Mouse (Mus musculus): ENCODE results near the gene Cep83. TPM values are rescaled to one million over a fixed set of nuclear protein-coding genes. Genes with fewer than 3 reads are reported as not detected.

Cep83 gene
- total RNA-seq, 1 experiment, result 24.5 TPM

- in situ Hi-C loops (cut with MboI; ENCODE audit: low sequenced_read_pairs in 2 of 2, unreplicated experiment in 2 of 2), result no loop called here
- DNase-seq (ENCODE audit: low read depth, low spot score), result no peak
- H3K27ac ChIP-seq (ENCODE audit: insufficient read depth, low read depth, low read length, poor library complexity, severe bottlenecking), result no peak overlapping the region
- H3K9me3 ChIP-seq (ENCODE audit: control insufficient read depth, insufficient read depth, low read depth, low read length), result no peaks in the 10 kb centered on the region
- H3K4me3 ChIP-seq (ENCODE audit: insufficient read depth in 1 of 2, low read depth in 1 of 2, low read length in 2 of 2, poor library complexity in 1 of 2, severe bottlenecking in 1 of 2), result no peak overlapping the region
- H3K9ac ChIP-seq (ENCODE audit: insufficient read depth, low read depth, low read length, poor library complexity, severe bottlenecking), result no peak overlapping the region
- H3K4me1 ChIP-seq (ENCODE audit: control insufficient read depth in 2 of 2, insufficient read depth in 2 of 2, low read length in 2 of 2, poor library complexity in 1 of 2), result no peaks in the 10 kb centered on the region
- TF ChIP-seq MAFK (IDR thresholded peaks at IDR 0.05; ENCODE audit: insufficient read depth, low read depth, low read length), result no peak
- no peak for TF ChIP-seq ZNF384 (IDR thresholded peaks at IDR 0.05; ENCODE audit: low read depth, low read length)
- TF ChIP-seq HCFC1 (IDR thresholded peaks at IDR 0.05; ENCODE audit: borderline replicate concordance, insufficient read depth, low read length), result no peak
- no peak for TF ChIP-seq ZC3H11A (IDR thresholded peaks at IDR 0.05; ENCODE audit: borderline replicate concordance, low read depth, low read length)
- no peak for TF ChIP-seq CHD2 (IDR thresholded peaks at IDR 0.05; ENCODE audit: low read depth, low read length)
- H3K36me3 ChIP-seq (ENCODE audit: control insufficient read depth, insufficient read depth, low read length, poor library complexity, severe bottlenecking), result no peaks in the 10 kb centered on the region
Measured at GRCm38 (mm10) chr10:94804029-94804908, 115.8 kb downstream of the Cep83 start.

GRCm38 (mm10) chr10:94804909-94805220 lies 116.4 kb downstream of the Cep83 start:
- Histone ChIP-seq H3K27ac (ENCODE audit: insufficient read depth, low read depth, low read length, poor library complexity, severe bottlenecking) (no peak overlapping the region), H3K4me3 (ENCODE audit: insufficient read depth in 1 of 2, low read depth in 1 of 2, low read length in 2 of 2, poor library complexity in 1 of 2, severe bottlenecking in 1 of 2) (no peak overlapping the region), H3K4me1 (ENCODE audit: control insufficient read depth in 2 of 2, insufficient read depth in 2 of 2, low read length in 2 of 2, poor library complexity in 1 of 2) (no peaks in the 10 kb centered on the region), H3K9me3 (ENCODE audit: control insufficient read depth, insufficient read depth, low read depth, low read length) (no peaks in the 10 kb centered on the region), H3K9ac (ENCODE audit: insufficient read depth, low read depth, low read length, poor library complexity, severe bottlenecking) (no peak overlapping the region), H3K36me3 (ENCODE audit: control insufficient read depth, insufficient read depth, low read length, poor library complexity, severe bottlenecking) (no peaks in the 10 kb centered on the region)
- DNase-seq (ENCODE audit: low read depth, low spot score), result no peak
- TF ChIP-seq MAFK (IDR thresholded peaks at IDR 0.05; ENCODE audit: insufficient read depth, low read depth, low read length) (no peak), CHD2 (IDR thresholded peaks at IDR 0.05; ENCODE audit: low read depth, low read length) (no peak), ZNF384 (IDR thresholded peaks at IDR 0.05; ENCODE audit: low read depth, low read length) (no peak), ZC3H11A (IDR thresholded peaks at IDR 0.05; ENCODE audit: borderline replicate concordance, low read depth, low read length) (no peak), HCFC1 (IDR thresholded peaks at IDR 0.05; ENCODE audit: borderline replicate concordance, insufficient read depth, low read length) (no peak)
- in situ Hi-C loops (cut with MboI; ENCODE audit: low sequenced_read_pairs in 2 of 2, unreplicated experiment in 2 of 2), result no loop called here

GRCm38 (mm10) chr10:94807323-94807722 lies 118.9 kb downstream of the Cep83 start:
- Histone ChIP-seq H3K4me1 (ENCODE audit: control insufficient read depth in 2 of 2, insufficient read depth in 2 of 2, low read length in 2 of 2, poor library complexity in 1 of 2) (no peaks in the 10 kb centered on the region), H3K9ac (ENCODE audit: insufficient read depth, low read depth, low read length, poor library complexity, severe bottlenecking) (no peak overlapping the region), H3K4me3 (ENCODE audit: insufficient read depth in 1 of 2, low read depth in 1 of 2, low read length in 2 of 2, poor library complexity in 1 of 2, severe bottlenecking in 1 of 2) (no peak overlapping the region), H3K27ac (ENCODE audit: insufficient read depth, low read depth, low read length, poor library complexity, severe bottlenecking) (no peak overlapping the region), H3K9me3 (ENCODE audit: control insufficient read depth, insufficient read depth, low read depth, low read length) (no peaks in the 10 kb centered on the region), H3K36me3 (ENCODE audit: control insufficient read depth, insufficient read depth, low read length, poor library complexity, severe bottlenecking) (no peaks in the 10 kb centered on the region)
- in situ Hi-C loops (cut with MboI; ENCODE audit: low sequenced_read_pairs in 2 of 2, unreplicated experiment in 2 of 2), result no loop called here
- TF ChIP-seq ZC3H11A (IDR thresholded peaks at IDR 0.05; ENCODE audit: borderline replicate concordance, low read depth, low read length) (no peak), HCFC1 (IDR thresholded peaks at IDR 0.05; ENCODE audit: borderline replicate concordance, insufficient read depth, low read length) (no peak), CHD2 (IDR thresholded peaks at IDR 0.05; ENCODE audit: low read depth, low read length) (no peak), ZNF384 (IDR thresholded peaks at IDR 0.05; ENCODE audit: low read depth, low read length) (no peak), MAFK (IDR thresholded peaks at IDR 0.05; ENCODE audit: insufficient read depth, low read depth, low read length) (no peak)
- DNase-seq (ENCODE audit: low read depth, low spot score), result no peak

- TF ChIP-seq MAFK (IDR thresholded peaks at IDR 0.05; ENCODE audit: insufficient read depth, low read depth, low read length) (no peak), ZC3H11A (IDR thresholded peaks at IDR 0.05; ENCODE audit: borderline replicate concordance, low read depth, low read length) (no peak), HCFC1 (IDR thresholded peaks at IDR 0.05; ENCODE audit: borderline replicate concordance, insufficient read depth, low read length) (no peak), ZNF384 (IDR thresholded peaks at IDR 0.05; ENCODE audit: low read depth, low read length) (no peak), CHD2 (IDR thresholded peaks at IDR 0.05; ENCODE audit: low read depth, low read length) (no peak)
- no peaks in the 10 kb centered on the region for H3K36me3 ChIP-seq (ENCODE audit: control insufficient read depth, insufficient read depth, low read length, poor library complexity, severe bottlenecking)
- no peak overlapping the region for H3K4me3 ChIP-seq (ENCODE audit: insufficient read depth in 1 of 2, low read depth in 1 of 2, low read length in 2 of 2, poor library complexity in 1 of 2, severe bottlenecking in 1 of 2)
- H3K9me3 ChIP-seq (ENCODE audit: control insufficient read depth, insufficient read depth, low read depth, low read length), result no peaks in the 10 kb centered on the region
- no peak overlapping the region for H3K9ac ChIP-seq (ENCODE audit: insufficient read depth, low read depth, low read length, poor library complexity, severe bottlenecking)
- in situ Hi-C loops (cut with MboI; ENCODE audit: low sequenced_read_pairs in 2 of 2, unreplicated experiment in 2 of 2), result no loop called here
- DNase-seq (ENCODE audit: low read depth, low spot score), result no peak
- no peak overlapping the region for H3K27ac ChIP-seq (ENCODE audit: insufficient read depth, low read depth, low read length, poor library complexity, severe bottlenecking)
- H3K4me1 ChIP-seq (ENCODE audit: control insufficient read depth in 2 of 2, insufficient read depth in 2 of 2, low read length in 2 of 2, poor library complexity in 1 of 2), result no peaks in the 10 kb centered on the region; a peak in 1 of 4 replicates
Measured at GRCm38 (mm10) chr10:94808275-94808674, 119.8 kb downstream of the Cep83 start.
